Mouse (Mus musculus) thymus, postnatal 10 days (tissue): ENCODE data around the gene Asns.
"Not testable (repeated sequence)": the region's sequence is repeated elsewhere in the genome, so short reads cannot be mapped to it uniquely, and the experiment has no call there.

Experiments used
- DNase-seq, 2 experiments: peaks; one replicate each; pipeline ENCODE4 v3.0.0; 2021; ENCODE audit warnings: low spot score in 2 of 2

The Asns gene

DNA sequence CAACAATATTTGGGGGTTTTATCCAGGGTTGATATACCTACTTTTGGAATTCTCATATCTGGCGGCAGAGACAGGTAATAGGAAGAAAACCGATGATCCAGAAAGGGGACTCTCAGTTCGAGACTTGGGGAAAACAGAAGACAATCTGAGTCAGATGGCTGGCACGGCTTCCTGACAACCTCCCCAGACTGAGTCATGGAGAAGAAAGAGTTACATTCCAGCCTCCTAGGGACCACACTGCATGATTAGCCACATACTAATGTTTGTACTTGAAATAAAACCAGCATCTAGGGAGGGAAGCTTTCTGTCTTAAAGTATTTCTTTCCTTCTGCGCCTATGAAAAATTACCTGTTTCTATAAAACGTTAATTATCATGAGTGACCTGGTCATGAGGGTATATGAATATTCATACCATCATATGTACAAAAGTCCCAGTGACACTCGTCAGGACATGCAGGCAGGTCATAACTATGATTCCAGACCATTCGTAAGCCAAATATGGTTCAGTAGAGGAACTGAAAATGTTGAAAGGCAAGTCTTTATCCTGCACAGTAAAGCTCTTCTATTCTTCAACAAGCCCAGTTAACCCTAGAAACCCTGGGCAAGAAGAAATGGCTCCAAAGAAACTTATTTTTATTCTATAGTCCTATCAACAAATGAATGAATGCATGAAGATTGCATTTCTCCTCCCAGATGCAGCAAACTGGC is 16.7 kb downstream of the Asns start:
- no peak for DNase-seq

DNA sequence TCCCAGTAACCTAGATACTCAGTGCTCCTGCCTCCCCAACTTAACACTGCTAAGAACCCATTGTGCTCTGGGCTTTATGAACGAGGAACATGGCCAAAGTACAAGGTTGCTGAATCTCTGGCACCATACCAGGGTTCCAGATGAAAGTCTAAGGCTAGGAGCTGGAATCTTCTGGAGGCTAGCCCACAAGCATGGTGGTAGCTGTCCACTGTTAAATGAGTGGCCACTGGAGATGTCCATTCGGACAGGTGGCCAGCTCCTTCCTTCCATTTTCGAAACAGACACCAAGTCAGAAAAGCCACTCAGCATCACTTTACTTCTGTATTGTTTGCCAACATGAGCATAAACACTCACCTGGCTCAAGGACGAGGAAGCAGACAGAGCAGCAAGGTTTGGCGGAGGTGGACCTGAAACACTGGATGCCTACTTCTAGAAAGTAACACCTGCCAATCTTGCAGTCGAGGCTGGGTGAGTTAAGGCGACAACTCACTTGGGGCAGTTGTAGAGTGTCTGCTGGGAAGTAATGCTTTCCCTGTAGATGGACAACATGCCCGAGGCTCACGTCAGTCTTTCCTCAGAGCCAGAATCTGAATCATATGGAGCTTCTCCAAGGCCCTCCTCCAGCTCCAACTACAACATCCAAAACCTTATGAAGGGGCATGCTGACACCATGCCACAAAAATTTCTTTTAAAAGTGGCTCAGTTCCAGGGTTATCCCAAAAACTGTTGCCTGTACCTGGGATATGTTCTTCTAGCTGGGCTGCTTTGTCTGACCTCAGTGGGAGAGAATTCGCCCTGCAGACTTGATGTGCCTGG is 20.4 kb downstream of the Asns start:
- no peak for DNase-seq

DNA sequence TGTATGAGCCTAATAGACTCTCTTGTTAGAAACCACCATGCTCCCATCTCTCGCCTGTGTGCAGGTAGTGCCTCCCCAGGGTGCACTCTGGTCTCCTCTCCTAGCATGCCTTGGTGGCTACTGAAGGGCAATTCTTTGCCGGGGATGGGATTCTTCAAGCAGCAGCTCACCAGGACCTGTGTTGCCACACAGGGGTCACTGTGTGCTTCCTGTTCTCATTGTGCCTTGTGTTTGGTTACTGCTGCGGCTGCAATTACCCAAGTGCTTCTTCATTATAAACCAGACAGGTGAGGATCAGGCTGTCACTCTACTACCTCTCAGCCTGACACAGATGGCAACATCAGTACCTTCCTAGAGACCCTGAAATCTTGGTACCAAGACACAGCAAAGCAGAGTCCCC is 21.6 kb downstream of the Asns start:
- DNase-seq: no peak

DNA sequence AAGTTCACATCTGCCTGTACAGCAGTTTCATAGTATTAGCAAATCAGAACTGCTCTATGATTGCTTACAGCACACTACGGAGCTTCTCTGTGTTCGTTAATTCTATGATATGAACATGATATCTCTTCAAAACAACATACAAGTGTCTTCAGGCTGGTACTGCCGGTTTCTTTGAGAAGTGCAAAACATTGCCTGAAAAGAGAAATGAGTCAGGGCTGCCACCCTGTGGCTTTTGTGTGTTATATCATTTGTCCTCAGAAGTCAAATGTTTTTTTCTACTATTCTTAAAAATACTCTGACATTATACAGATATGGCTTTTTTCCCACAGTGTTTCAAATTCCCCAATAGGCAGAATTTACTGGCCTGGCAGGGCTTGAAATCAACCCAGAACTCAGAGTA is 22.5 kb downstream of the Asns start:
- no peak for DNase-seq

DNA sequence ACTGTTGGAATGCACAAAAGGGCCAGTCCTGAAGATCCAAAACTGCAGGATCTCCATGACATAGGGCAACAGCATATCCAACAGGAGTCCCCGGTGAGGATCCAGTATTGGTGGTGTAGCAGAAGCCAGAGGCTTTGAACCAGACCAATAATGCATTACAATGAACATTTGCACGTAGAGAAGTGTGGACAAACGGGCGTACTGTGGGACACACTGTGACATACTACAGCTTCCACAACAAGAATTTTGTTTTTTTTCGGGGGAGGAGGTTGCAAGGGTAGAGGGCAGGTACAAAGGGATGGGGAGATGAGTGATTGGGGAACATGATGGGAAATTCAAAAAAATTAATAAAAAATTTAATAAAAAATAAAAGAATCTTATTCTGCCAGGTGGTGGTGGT is 23.3 kb downstream of the Asns start:
- DNase-seq: no peak

DNA sequence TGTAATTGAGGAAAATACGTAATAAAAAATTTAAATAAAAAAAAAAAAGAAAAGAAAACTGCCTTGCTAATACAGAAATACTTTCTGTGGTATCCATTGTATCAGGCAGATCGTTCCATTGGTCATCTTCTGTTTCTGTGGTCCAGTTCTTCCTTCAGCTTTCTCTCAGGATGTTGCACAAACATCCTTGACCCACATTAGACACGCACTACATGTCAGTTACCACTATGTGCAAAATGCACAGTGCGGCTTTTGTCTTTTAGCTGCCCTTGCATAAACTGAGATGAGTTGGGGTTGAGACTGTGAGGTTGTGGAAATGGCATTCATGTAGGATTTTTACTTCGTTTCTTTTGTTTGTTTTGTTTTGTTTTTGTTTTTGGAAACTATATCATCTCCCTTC is 24.7 kb downstream of the Asns start:
- DNase-seq: no peak

DNA sequence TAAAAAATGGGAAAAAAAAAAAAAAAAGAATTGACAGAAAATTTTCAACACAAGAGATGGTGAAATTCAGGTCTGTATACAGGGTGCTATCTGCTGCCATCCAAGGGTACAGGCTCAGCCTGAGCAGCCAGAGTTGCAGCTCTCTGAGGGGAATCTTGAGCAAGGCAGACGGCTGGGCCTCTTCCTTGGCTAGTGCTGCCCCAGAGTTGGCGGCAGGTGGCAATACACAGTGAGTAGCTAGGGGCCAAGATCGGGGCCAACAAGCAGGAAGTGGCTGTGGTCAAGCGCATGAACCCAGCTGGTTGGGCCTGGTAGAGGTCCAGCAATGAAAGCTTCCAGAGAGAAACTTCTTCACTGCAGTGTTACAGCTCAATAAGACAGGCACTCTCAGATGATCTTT is 27.2 kb downstream of the Asns start:
- not testable (repeated sequence) for DNase-seq

DNA sequence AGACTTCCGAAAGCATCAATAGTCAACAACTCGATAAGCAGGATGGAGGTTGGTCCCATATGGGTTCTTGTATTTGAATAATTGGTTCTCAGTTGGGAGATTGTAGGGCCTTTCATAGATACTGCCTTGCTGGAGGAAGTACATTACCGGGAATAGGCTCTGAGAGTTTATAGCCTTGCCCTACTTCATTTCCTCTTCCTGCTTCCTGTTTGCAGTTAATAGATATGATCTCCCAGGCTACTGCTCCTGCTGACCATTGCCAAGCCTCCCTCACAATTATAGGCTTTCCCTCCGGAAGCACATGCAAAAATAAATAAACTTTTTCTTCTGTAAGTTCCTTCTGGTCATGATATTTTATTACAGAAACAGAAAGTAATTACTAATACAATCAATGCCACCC is 31.6 kb downstream of the Asns start:
- DNase-seq: no peak

DNA sequence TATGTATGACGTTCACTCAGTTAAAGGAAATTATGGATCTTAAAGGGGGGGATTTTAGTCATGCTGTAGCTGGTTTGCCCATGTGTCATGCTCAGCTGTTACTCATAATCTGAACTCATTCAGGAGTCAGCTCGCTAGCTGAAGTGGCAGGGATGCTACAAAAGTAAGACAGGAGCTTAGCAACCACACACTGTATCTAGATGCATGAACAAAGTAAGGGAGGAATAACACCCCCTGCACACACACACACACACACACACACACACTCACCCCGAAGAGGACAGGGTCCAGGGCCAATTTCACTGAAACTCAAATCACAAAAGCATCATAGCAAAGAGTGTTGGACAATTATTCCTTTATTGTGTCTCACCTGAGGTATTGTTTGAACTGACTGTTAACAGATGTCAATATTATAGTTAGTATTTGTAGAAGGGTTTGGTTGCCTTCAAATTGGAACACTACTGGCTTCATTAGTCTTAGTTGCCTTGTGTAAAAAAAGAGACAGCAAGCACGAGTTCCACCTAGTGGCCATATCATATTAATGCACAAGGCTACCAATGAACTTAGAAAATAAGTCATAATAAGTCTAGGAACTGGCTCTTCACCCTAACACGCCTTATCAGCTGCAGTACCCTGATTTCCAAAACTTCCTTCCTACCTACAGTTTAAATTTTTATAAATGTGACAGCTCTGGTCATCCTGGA is 32.5 kb downstream of the Asns start:
- no peak for DNase-seq

DNA sequence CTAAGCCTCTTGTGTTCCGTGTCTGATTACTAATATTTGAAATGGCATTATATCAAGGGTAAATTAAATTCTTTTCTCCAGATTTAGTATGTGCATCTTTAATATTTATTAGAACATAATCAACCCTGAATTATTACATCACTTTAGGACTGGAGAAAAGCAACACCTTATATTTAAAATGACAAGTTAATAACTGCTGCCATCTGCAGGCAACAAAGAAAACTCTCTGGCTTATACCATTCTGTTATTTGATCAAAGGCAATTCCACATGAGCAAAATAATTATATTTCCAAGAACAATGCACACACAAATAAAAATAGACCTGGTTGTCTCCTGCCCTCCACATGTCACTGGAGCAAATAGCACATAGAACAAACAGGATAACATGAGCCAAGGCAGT is 36.5 kb downstream of the Asns start:
- DNase-seq: no peak

DNA sequence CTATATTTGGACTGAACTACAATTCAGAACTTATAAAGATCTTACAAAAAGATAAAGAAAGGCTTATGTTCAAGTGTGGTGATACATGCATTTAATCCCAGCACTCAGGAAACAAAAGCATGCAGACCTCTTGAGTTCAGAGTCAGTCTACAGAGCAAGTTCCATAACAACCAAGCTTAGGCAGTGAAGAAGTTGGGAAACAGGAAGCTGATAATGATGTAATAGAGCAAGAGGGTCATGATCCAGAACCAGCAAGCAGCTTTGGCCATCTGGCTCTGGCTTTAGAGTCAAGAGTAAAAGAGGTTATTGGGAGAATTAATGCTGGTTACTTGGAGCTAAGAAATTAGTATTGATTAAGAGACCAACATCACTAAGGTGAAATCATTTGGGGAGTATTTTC is 44.6 kb downstream of the Asns start:
- DNase-seq: no peak
